Mouse (Mus musculus) hindbrain, embryonic 15.5 days (tissue): ENCODE results near the gene Pck1. TPM values are rescaled to one million over a fixed set of nuclear protein-coding genes. Genes with fewer than 3 reads are reported as not detected.

Experiments used
- ATAC-seq: fragments of 200-750 bp; cut with Nextera tagmentation; 2 replicates; pipeline ENCODE4 v1.8.0; 2017; ENCODE audit warnings: low read depth, moderate number of reproducible peaks, moderate TSS enrichment; ENCODE audit not compliant: low FRiP score
- H3K27ac ChIP-seq: fragments of 300-500 bp; sonication (generic); replicated peaks from 2 replicates; pipeline ENCODE4 v1.5.1; 2015; ENCODE audit warnings: mild to moderate bottlenecking, inconsistent platforms
- H3K27me3 ChIP-seq: fragments of 300-500 bp; sonication (generic); 2 replicates; pipeline ENCODE4 v1.6.1; 2015; ENCODE audit warnings: control low read depth, inconsistent platforms
- H3K36me3 ChIP-seq: fragments of 300-500 bp; sonication (generic); 2 replicates; pipeline ENCODE4 v1.6.1; 2015; ENCODE audit warnings: control low read depth, inconsistent platforms
- H3K4me1 ChIP-seq: fragments of 300-500 bp; sonication (generic); replicated peaks from 2 replicates; pipeline ENCODE4 v1.6.1; 2015; ENCODE audit warnings: control low read depth, inconsistent platforms
- H3K4me2 ChIP-seq: fragments of 300-500 bp; sonication (generic); 2 replicates; pipeline ENCODE4 v1.6.1; 2015; ENCODE audit warnings: moderate library complexity, mild to moderate bottlenecking, inconsistent platforms
- H3K4me3 ChIP-seq: fragments of 300-500 bp; sonication (generic); 2 replicates; pipeline ENCODE4 v1.5.1; 2015; ENCODE audit warnings: mild to moderate bottlenecking, inconsistent platforms
- H3K9ac ChIP-seq: fragments of 300-500 bp; sonication (generic); 2 replicates; pipeline ENCODE4 v1.6.1; 2015; ENCODE audit warnings: inconsistent platforms
- H3K9me3 ChIP-seq: fragments of 300-500 bp; sonication (generic); 2 replicates; pipeline ENCODE4 v1.6.1; 2016; ENCODE audit warnings: control low read depth, inconsistent platforms
- WGBS: fragments of 180-500 bp; shearing (Covaris S2); methylation state at CpG from one replicate; pipeline ENCODE4 v1.1.7; 2015; 5-methylcytosine and 5-hydroxymethylcytosine counted together
- polyA plus RNA-seq: library from polyadenylated mRNA; unstranded; fragments of >200 nt; fragmentation: Nextera tagmentation; extraction: Ambion mirVana; gene quantifications from 2 replicates; pipeline ENCODE4 v1.2.1, GENCODE M21; 2015

Pck1 gene
- polyA plus RNA-seq, 1 experiment from 2014 or later = not detected

- no peak overlapping the region for H3K9ac ChIP-seq
- H3K9me3 ChIP-seq = no peaks in the 10 kb centered on the region
- peak; percentile 80 for ATAC-seq
- H3K4me3 ChIP-seq = no peak overlapping the region
- 36% methylated on average over 26 of the region's 26 CpGs for WGBS
- 0 out of 2 replicates have a peak overlapping the region, but pooled peaks have one; percentile 20 for H3K4me2 ChIP-seq
- H3K36me3 ChIP-seq = no peaks in the 10 kb centered on the region
- no peaks in the 10 kb centered on the region for H3K4me1 ChIP-seq
- no peak overlapping the region for H3K27ac ChIP-seq
- no peaks in the 10 kb centered on the region for H3K27me3 ChIP-seq
Measured at GRCm38 (mm10) chr2:173186047-173186943, 33.4 kb downstream of the Pck1 start.

DNA sequence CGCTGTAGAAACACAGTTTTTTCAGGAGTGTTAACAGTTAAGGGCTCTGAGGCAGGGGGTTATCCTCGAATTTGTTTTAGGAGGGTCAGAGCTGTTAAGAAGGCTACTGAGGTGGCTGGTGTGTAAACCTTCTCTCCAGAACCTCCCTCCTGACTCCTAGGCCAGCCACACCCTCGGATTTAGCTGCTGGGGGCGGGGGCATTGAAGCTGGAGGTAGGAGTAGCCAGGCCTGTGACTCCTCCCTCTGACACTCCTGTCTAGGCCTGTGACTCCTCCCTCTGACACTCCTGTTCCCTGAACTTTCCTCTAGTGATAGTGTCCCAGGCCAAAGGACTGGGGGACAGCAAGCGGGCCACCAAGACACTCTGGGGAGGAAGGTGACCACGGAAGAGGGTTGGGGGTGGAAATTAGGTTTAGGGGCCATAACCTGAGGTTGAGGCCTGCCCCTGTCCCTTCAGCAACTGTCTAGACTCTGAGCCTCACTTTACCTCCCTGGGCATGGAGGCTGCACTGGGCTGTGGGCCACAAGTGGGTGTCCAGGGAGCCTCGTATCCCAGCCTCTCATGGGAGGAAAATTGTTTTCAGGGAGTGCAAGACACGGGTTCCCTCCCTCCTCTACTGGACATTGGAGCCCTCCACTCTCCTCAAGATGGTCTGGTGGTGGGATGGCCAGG, 34.5 kb downstream of the Pck1 start:
- ATAC-seq = no peak
- no peak overlapping the region for H3K4me3 ChIP-seq
- no peaks in the 10 kb centered on the region for H3K27me3 ChIP-seq
- no peaks in the 10 kb centered on the region for H3K9me3 ChIP-seq
- H3K36me3 ChIP-seq = no peaks in the 10 kb centered on the region
- no peak overlapping the region for H3K27ac ChIP-seq
- H3K9ac ChIP-seq = no peak overlapping the region
- 39% methylated on average over 8 of the region's 8 CpGs for WGBS
- no peak overlapping the region for H3K4me2 ChIP-seq
- no peaks in the 10 kb centered on the region for H3K4me1 ChIP-seq

- ATAC-seq = no peak
- no peaks in the 10 kb centered on the region for H3K27me3 ChIP-seq
- H3K27ac ChIP-seq = no peak overlapping the region
- 90% methylated on average over 4 of the region's 4 CpGs for WGBS
- 0 out of 2 replicates have a peak, but pooled peaks cover 3% of the 10 kb centered on the region for H3K9me3 ChIP-seq
- no peak overlapping the region for H3K9ac ChIP-seq
- H3K4me3 ChIP-seq = no peak overlapping the region
- no peak overlapping the region for H3K4me2 ChIP-seq
- no peaks in the 10 kb centered on the region for H3K4me1 ChIP-seq
- no peaks in the 10 kb centered on the region for H3K36me3 ChIP-seq
Measured at GRCm38 (mm10) chr2:173194796-173195195, 41.9 kb downstream of the Pck1 start.

- Histone ChIP-seq H3K9me3 (0 out of 2 replicates have a peak, but pooled peaks cover 3% of the 10 kb centered on the region), H3K36me3 (no peaks in the 10 kb centered on the region), H3K4me3 (no peak overlapping the region), H3K27me3 (no peaks in the 10 kb centered on the region), H3K27ac (no peak overlapping the region), H3K4me1 (no peaks in the 10 kb centered on the region), H3K4me2 (no peak overlapping the region), H3K9ac (no peak overlapping the region)
- WGBS = 74% methylated on average over 19 of the region's 19 CpGs
- 0 out of 2 replicates have a peak, but pooled peaks have one; percentile 42 for ATAC-seq
Measured at GRCm38 (mm10) chr2:173202924-173203689, 50.3 kb downstream of the Pck1 start.

DNA sequence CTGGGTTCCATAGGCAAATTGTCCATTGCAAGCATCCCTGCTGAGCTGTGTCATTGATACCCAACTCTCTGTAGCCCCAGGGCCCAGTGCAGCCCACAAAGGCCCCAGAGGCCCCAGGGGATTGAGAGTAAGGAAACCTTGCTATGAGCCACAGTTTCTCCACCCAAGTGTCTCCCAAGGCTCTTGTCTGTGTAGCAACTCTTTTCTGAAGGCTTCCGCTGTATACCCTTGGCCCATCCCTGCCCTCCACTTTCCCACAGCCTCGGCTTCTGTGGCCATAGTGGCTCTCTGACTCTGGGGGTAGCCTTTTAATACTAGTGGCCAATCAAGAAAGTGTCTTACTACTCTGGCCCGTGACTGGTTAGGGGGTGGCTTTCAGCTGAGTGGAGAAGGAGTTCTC, 50.9 kb downstream of the Pck1 start:
- ATAC-seq = no peak
- no peaks in the 10 kb centered on the region for H3K4me1 ChIP-seq
- no peaks in the 10 kb centered on the region for H3K27me3 ChIP-seq
- no peak overlapping the region for H3K9ac ChIP-seq
- 0 out of 2 replicates have a peak, but pooled peaks cover 3% of the 10 kb centered on the region for H3K9me3 ChIP-seq
- 85% methylated on average over 3 of the region's 3 CpGs for WGBS
- no peaks in the 10 kb centered on the region for H3K36me3 ChIP-seq
- H3K4me2 ChIP-seq = no peak overlapping the region
- H3K27ac ChIP-seq = no peak overlapping the region
- no peak overlapping the region for H3K4me3 ChIP-seq

GRCm38 (mm10) chr2:173204671-173205070, 51.8 kb downstream of the Pck1 start:
- no peaks in the 10 kb centered on the region for H3K9me3 ChIP-seq
- ATAC-seq = no peak
- H3K27me3 ChIP-seq = no peaks in the 10 kb centered on the region
- H3K27ac ChIP-seq = no peak overlapping the region
- H3K36me3 ChIP-seq = no peaks in the 10 kb centered on the region
- H3K9ac ChIP-seq = no peak overlapping the region
- no peak overlapping the region for H3K4me2 ChIP-seq
- WGBS = 61% methylated on average over 4 of the region's 4 CpGs
- no peak overlapping the region for H3K4me3 ChIP-seq
- no peaks in the 10 kb centered on the region for H3K4me1 ChIP-seq

DNA sequence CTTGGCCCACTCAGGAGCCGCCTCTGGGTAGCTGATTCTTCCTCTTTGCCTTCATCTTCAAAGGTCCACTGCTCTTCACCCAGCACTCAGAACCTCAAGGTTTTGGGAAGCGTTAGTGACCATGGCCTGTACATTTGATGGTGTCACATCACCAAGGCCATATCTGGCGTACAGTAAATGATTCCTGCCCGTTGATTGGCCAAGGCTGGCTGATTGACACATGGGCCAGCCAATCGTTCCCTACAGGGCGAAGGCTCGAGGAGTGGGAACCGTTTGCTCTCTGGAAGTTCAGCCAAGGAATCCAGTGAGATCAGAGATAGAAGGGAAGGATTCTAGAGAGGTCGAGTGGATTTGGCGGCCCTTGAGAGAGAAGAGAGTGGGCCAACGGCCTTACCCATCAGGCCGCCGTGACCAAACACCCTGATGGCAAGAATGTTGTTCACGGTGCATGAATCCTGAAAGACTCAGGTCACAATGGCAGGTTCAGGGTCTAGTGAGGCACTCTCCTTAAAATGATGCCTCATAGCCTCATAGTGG, 52.8 kb downstream of the Pck1 start:
- H3K27me3 ChIP-seq = no peaks in the 10 kb centered on the region
- H3K4me1 ChIP-seq = no peaks in the 10 kb centered on the region
- H3K4me3 ChIP-seq = no peak overlapping the region
- 95% methylated on average over 14 of the region's 14 CpGs for WGBS
- ATAC-seq = no peak
- no peaks in the 10 kb centered on the region for H3K36me3 ChIP-seq
- H3K9ac ChIP-seq = no peak overlapping the region
- no peak overlapping the region for H3K4me2 ChIP-seq
- no peak overlapping the region for H3K27ac ChIP-seq
- no peaks in the 10 kb centered on the region for H3K9me3 ChIP-seq

- Histone ChIP-seq H3K36me3 (no peaks in the 10 kb centered on the region), H3K27me3 (no peaks in the 10 kb centered on the region), H3K9ac (no peak overlapping the region), H3K4me2 (no peak overlapping the region), H3K9me3 (no peaks in the 10 kb centered on the region), H3K4me1 (no peaks in the 10 kb centered on the region), H3K4me3 (no peak overlapping the region), H3K27ac (no peak overlapping the region)
- WGBS = 95% methylated on average over 3 of the region's 3 CpGs
- ATAC-seq = no peak
Measured at GRCm38 (mm10) chr2:173207051-173207450, 54.2 kb downstream of the Pck1 start.

Other genes with a start within 250 kb of the Pck1 start
- gene Bmp7, start 212.7 kb upstream of the Pck1 start, polyA plus RNA-seq = 16.6 and 17.7 TPM in 2 replicates
- 0.96 and 1.4 TPM in 2 replicates for gene Spo11, start 175.3 kb upstream of the Pck1 start, polyA plus RNA-seq
- gene Rae1, start 152.9 kb upstream of the Pck1 start, polyA plus RNA-seq = 111 and 112 TPM in 2 replicates
- 14.1 and 17.3 TPM in 2 replicates for gene Rbm38, start 132.6 kb upstream of the Pck1 start, polyA plus RNA-seq
- 0.04 and 0.10 TPM in 2 replicates for gene Ctcfl, start 33.5 kb upstream of the Pck1 start, polyA plus RNA-seq
- 0.25 and 1.6 TPM in 2 replicates for gene Zbp1, start 65.9 kb downstream of the Pck1 start, polyA plus RNA-seq
- 4.4 and 5.0 TPM in 2 replicates for gene Pmepa1, start 123.5 kb downstream of the Pck1 start, polyA plus RNA-seq